Mouse (Mus musculus) forebrain, embryonic 11.5 days (tissue): ENCODE results near the gene Gls. TPM values are rescaled to one million over a fixed set of nuclear protein-coding genes. Genes with fewer than 3 reads are reported as not detected.
A peak's percentile ranks its signal among the peaks of the same experiment; 100 is the strongest.

Experiments used
- ATAC-seq: fragments of 200-750 bp; cut with Nextera tagmentation; replicated peaks from 2 replicates; pipeline ENCODE4 v1.8.0; 2017; ENCODE audit warnings: moderate TSS enrichment; ENCODE audit not compliant: low FRiP score
- DNase-seq: peaks from one replicate; pipeline ENCODE4 v3.0.0-alpha.2; 2017; ENCODE audit warnings: low spot score
- H3K27ac ChIP-seq: fragments of 300-500 bp; sonication (generic); 2 replicates; pipeline ENCODE4 v1.5.1; 2014; ENCODE audit warnings: low read depth, low read length
- H3K27me3 ChIP-seq: fragments of 300-500 bp; sonication (generic); 2 replicates; pipeline ENCODE4 v1.6.1; 2014; ENCODE audit warnings: mild to moderate bottlenecking, low read length, mixed read lengths; ENCODE audit not compliant: control insufficient read depth, insufficient read depth
- H3K36me3 ChIP-seq: fragments of 300-500 bp; sonication (generic); 2 replicates; pipeline ENCODE4 v1.6.1; 2014; ENCODE audit warnings: mild to moderate bottlenecking, low read length, moderate library complexity, mixed read lengths; ENCODE audit not compliant: control insufficient read depth, insufficient read depth
- H3K4me1 ChIP-seq: fragments of 300-500 bp; sonication (generic); replicated peaks from 2 replicates; pipeline ENCODE4 v1.6.1; 2014; ENCODE audit warnings: low read length, mixed read lengths; ENCODE audit not compliant: control insufficient read depth, insufficient read depth
- H3K4me2 ChIP-seq: fragments of 300-500 bp; sonication (generic); 2 replicates; pipeline ENCODE4 v1.6.1; 2014; ENCODE audit warnings: low read depth, mild to moderate bottlenecking, low read length, moderate library complexity, mixed read lengths; ENCODE audit not compliant: severe bottlenecking
- H3K4me3 ChIP-seq: fragments of 300-500 bp; sonication (generic); 2 replicates; pipeline ENCODE4 v1.5.1; 2014; ENCODE audit warnings: low read depth, low read length
- H3K9ac ChIP-seq: fragments of 300-500 bp; sonication (generic); 2 replicates; pipeline ENCODE4 v1.6.1; 2014; ENCODE audit warnings: low read length
- H3K9me3 ChIP-seq: fragments of 300-500 bp; sonication (generic); 2 replicates; pipeline ENCODE4 v1.6.1; 2016; ENCODE audit warnings: low read length, mixed read lengths; ENCODE audit not compliant: control insufficient read depth
- WGBS: fragments of 180-500 bp; shearing (Covaris S2); extraction: QIAGEN DNeasy Blood & Tissue Kit; methylation state at CpG from one replicate; pipeline ENCODE4 v1.1.7; 2014; 5-methylcytosine and 5-hydroxymethylcytosine counted together
- polyA plus RNA-seq: library from polyadenylated mRNA; unstranded; fragments of >200 nt; fragmentation: Nextera tagmentation; extraction: Ambion mirVana; gene quantifications from 2 replicates; pipeline ENCODE4 v1.2.1, GENCODE M21; 2014

Gls gene
- polyA plus RNA-seq, 1 experiment from 2014 or later, result 34.6 TPM

DNA sequence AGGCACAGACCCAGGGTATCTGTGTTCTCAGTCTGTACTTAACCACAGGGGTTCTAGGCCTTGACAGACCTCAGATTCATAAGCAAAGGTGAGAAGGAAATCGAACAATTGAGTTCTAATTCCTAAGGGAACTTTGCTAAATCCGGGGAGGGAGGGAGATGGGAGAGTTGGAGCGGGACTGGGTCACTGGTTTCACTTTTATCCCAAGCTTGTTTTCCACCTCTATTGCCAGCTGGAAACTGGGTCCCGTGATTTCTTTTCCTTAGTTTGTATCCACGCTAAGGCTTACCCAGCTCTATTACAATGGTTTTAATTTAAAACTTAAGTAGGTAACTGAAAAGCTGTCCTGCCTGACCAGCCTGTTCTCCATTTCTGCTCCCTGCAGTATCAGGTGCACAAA, 57.7 kb downstream of the Gls start:
- H3K9me3 ChIP-seq, result no peaks in the 10 kb centered on the region
- no peak for ATAC-seq
- H3K27ac ChIP-seq, result no peak overlapping the region
- no peak overlapping the region for H3K4me3 ChIP-seq
- H3K9ac ChIP-seq, result no peak overlapping the region
- no peak overlapping the region for H3K4me2 ChIP-seq
- no peak for DNase-seq
- H3K36me3 ChIP-seq, result no peaks in the 10 kb centered on the region
- H3K4me1 ChIP-seq, result no peaks in the 10 kb centered on the region
- WGBS, result 75% methylated on average over 5 of the region's 5 CpGs
- H3K27me3 ChIP-seq, result no peaks in the 10 kb centered on the region

DNA sequence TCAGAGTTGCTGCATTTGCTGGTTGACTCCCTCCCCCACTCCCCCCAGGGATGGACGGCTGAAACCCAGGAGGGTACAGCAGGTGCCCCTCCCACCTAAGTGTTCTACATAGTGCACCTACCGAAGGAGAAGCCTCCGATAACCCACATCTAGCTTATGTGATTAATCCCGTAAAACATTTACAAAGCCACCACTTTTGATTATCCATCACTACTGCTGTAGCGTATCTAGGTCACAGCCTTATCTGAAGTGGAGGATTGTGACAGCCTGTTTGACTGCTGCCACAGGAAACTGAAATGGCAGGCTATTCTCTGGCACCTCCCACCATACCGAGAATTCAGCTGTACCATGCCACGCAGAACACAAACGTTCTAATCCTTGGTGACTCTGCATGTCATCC, 61.8 kb downstream of the Gls start:
- no peak overlapping the region for H3K4me3 ChIP-seq
- H3K27me3 ChIP-seq, result no peaks in the 10 kb centered on the region
- no peaks in the 10 kb centered on the region for H3K4me1 ChIP-seq
- no peak overlapping the region for H3K4me2 ChIP-seq
- H3K9ac ChIP-seq, result no peak overlapping the region
- WGBS, result 82% methylated on average over 8 of the region's 8 CpGs
- no peaks in the 10 kb centered on the region for H3K36me3 ChIP-seq
- H3K27ac ChIP-seq, result no peak overlapping the region
- ATAC-seq (no peak), DNase-seq (no peak)
- H3K9me3 ChIP-seq, result no peaks in the 10 kb centered on the region

DNA sequence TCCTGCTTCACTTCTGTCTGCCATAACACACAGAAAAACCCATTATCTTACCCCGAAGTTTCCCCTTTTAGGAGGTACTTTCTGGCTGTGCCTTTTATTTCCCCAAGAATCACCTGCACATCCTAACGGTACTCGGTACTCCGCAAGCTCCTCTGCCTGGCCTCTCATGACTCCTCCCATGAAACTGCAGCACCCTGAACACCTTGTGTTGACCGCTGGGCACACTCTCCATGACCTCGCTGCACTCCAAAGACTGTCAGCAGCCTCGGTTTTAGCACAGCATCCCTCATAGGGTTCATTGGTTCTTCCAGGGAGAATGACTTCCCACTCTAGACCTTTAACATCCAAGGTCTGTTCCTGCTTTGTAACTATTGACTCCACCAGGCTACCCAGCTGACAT, 62.3 kb downstream of the Gls start:
- no peak overlapping the region for H3K27ac ChIP-seq
- H3K27me3 ChIP-seq, result no peaks in the 10 kb centered on the region
- WGBS, result 75% methylated on average over 7 of the region's 7 CpGs

DNA sequence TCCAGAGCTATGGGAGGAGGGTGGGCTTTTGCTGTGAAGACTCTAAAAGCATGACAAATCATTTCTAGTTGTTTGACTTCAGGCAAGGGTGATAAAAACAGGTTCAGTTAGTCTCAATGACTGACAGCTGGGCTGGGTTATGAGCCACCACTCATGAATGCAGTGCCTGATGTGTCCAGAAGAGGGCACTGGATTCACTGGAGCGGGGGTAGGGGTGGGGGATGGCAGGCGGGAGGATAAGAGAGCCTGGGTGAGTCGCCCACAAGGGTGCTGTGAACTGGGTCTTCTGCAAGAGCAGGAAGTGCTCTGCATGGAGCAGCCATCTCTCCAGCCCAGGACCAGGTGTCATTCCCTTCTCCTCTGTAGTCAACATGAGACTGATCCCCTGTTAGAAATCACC, 63.0 kb downstream of the Gls start:
- no peaks in the 10 kb centered on the region for H3K9me3 ChIP-seq
- DNase-seq, result peak; percentile 65
- H3K4me3 ChIP-seq, result no peak overlapping the region
- no peaks in the 10 kb centered on the region for H3K27me3 ChIP-seq
- WGBS, result 17% methylated on average over 3 of the region's 3 CpGs
- no peak overlapping the region for H3K4me2 ChIP-seq
- H3K27ac ChIP-seq, result no peak overlapping the region
- ATAC-seq, result 0 out of 2 replicates have a peak, but pooled peaks have one; percentile 30
- H3K9ac ChIP-seq, result no peak overlapping the region
- no peaks in the 10 kb centered on the region for H3K4me1 ChIP-seq
- H3K36me3 ChIP-seq, result no peaks in the 10 kb centered on the region

More for the DNA sequence above, 62.3 kb downstream of the Gls start:
- no peak for ATAC-seq
- H3K9ac ChIP-seq, result no peak overlapping the region
- DNase-seq, result no peak
- H3K9me3 ChIP-seq, result no peaks in the 10 kb centered on the region
- H3K4me2 ChIP-seq, result no peak overlapping the region
- no peaks in the 10 kb centered on the region for H3K36me3 ChIP-seq
- no peaks in the 10 kb centered on the region for H3K4me1 ChIP-seq
- no peak overlapping the region for H3K4me3 ChIP-seq

DNA sequence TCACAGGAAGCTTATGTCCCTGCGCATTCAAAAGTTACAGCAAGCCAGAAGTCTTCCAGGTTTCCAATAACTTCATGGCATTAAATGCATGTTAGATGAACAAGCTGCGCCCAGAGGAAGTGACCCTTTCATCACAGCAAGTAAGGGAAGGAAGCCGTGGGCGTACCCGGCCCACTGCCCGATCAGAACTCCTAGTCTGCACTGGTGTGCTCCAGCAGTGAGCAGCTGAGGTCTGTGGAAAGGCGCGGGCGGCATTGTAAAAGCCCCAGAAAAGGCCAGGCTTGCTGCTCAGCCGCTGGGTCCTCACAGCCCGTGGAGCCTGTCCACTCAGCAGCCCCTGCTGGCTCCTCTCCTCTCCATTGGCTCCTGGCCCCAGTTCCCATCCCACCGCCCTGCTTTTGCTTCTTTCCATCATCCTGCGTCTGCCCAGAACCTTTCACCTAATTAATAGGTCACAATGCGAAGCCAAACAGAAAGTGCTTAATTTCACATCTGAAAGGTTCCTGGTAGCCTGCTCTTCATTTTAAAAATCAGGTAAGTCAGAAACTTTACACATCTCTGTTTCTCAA, 66.3 kb downstream of the Gls start:
- no peak overlapping the region for H3K27ac ChIP-seq

DNA sequence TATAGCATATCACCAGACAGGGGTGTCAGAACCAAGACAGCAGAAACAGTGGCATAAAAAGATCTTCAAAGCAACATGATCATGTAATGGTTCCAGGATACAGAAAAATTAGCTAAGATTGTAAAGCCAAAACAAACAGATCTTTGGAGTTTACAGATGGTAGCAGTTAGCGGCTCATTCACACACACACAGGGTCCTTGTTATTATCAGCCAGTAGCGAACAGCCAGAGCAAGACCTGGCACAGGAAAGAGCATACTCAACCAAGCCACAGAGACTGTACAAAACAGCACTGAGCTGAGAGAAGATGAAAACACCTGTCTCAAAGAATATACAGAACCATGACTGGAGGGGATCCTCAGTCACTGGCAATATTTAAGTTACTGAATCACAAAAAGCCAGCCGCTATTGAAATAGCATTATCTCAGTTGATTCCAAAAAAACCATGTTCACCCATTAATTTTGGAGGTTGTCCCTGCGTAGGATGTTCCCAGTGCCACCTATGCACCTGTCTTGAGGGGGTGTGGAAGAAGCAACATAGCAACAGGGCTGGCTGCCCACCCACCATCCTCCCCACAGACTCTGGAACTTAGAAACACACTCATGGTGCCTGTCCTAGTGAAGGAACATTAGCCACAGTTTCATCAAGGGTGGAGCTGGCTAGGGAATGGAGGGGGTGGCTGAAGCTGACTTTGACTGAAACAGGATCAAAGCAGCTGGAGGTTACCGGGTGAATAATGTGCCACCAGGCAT, 69.2 kb downstream of the Gls start:
- no peak overlapping the region for H3K9ac ChIP-seq
- H3K4me3 ChIP-seq, result no peak overlapping the region
- no peaks in the 10 kb centered on the region for H3K27me3 ChIP-seq
- no peak for ATAC-seq
- no peak overlapping the region for H3K4me2 ChIP-seq
- no peaks in the 10 kb centered on the region for H3K9me3 ChIP-seq
- no peaks in the 10 kb centered on the region for H3K36me3 ChIP-seq
- no peak overlapping the region for H3K27ac ChIP-seq
- peak; percentile 34 for DNase-seq
- 90% methylated on average over 5 of the region's 5 CpGs for WGBS
- no peaks in the 10 kb centered on the region for H3K4me1 ChIP-seq

More for the DNA sequence above, 66.3 kb downstream of the Gls start:
- no peak overlapping the region for H3K4me2 ChIP-seq
- H3K4me1 ChIP-seq, result no peaks in the 10 kb centered on the region
- H3K9ac ChIP-seq, result no peak overlapping the region
- H3K36me3 ChIP-seq, result no peaks in the 10 kb centered on the region
- H3K9me3 ChIP-seq, result no peaks in the 10 kb centered on the region
- no peak for ATAC-seq
- DNase-seq, result no peak
- no peaks in the 10 kb centered on the region for H3K27me3 ChIP-seq
- H3K4me3 ChIP-seq, result no peak overlapping the region
- 78% methylated on average over 14 of the region's 14 CpGs for WGBS

DNA sequence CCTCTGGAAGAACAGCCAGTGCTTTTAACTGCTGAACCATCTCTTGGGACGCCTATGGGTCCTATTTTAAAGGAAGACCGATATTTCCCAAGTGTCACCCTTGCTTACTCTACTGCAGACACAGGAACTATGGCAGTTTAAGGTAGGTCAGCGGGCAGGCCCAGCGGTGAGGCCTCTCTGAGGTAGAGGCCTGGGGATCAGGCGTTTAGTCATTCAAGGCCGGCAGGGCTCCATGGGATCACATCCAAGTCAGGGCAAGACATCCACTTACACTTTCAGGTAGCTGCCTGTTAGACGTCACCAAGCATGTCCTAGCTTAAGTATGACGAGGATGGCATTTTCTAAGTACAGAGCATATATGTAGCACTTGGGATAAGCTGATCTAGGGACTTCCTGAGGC, 71.9 kb downstream of the Gls start:
- DNase-seq (peak; percentile 33), ATAC-seq (no peak)
- H3K27ac ChIP-seq, result no peak overlapping the region
- H3K4me2 ChIP-seq, result no peak overlapping the region
- no peak overlapping the region for H3K4me3 ChIP-seq
- no peaks in the 10 kb centered on the region for H3K9me3 ChIP-seq
- no peak overlapping the region for H3K9ac ChIP-seq
- WGBS, result 87% methylated on average over 8 of the region's 8 CpGs
- no peaks in the 10 kb centered on the region for H3K4me1 ChIP-seq
- H3K27me3 ChIP-seq, result no peaks in the 10 kb centered on the region
- H3K36me3 ChIP-seq, result no peaks in the 10 kb centered on the region

DNA sequence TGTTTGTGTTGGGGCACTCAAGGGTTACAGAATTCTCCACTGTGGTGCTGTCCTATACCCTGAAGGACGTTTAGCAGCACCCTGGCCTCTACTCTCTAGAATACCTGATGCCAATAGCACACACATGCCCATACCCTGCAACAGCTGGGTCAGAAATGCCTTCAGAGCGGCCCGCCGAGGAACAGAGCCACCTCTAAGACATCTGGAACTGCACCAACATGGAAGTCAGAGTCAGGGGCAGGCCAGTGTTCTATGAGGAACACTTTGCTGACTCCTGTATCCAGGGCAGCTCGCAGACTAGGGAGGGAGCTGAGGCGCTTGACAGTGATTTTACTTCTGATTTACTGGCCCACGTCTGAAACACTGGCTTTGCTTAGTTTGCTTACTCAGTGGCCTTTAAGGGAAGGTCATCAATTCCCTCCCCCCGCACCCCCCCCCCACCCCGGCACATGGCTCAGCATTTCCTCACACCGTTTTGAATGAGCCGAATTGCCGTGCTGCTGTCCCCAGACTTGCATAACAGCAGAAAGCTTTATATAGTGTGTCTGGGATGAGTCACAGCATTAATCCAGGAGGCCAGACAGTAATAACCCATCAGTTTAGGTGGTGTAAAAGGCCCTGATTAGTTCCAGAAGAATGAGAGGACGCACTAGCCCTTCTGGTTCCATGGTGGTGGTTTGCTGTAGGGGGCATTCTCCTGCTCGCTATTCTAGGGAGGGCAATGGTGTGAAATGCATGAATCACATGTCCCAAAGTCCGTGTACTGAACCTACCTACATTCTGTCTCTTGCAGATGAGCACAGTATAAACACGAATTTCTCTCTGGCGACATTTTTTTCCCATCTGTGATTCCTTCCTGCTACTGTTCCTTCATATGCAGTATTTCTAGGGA, 74.3 kb downstream of the Gls start:
- Histone ChIP-seq H3K4me2 (no peak overlapping the region), H3K4me3 (no peak overlapping the region), H3K9me3 (no peaks in the 10 kb centered on the region), H3K9ac (no peak overlapping the region), H3K27ac (no peak overlapping the region), H3K27me3 (no peaks in the 10 kb centered on the region), H3K36me3 (no peaks in the 10 kb centered on the region), H3K4me1 (no peaks in the 10 kb centered on the region)
- ATAC-seq (no peak), DNase-seq (peak; percentile 35)
- WGBS, result 85% methylated on average over 17 of the region's 17 CpGs
